Mouse (Mus musculus) layer of hippocampus, adult 9-10 months (tissue): ENCODE measurements around the gene Fap.

ENCODE experiments used
- DNase-seq: peaks from one replicate; pipeline ENCODE4 v3.0.0; 2022; ENCODE audit warnings: low spot score

Fap gene

GRCm38 (mm10) chr2:62459241-62460174 is 114.4 kb downstream of the Fap start:
- no peak for DNase-seq

GRCm38 (mm10) chr2:62458070-62458469 is 115.8 kb downstream of the Fap start:
- DNase-seq: peak; percentile 22

- no peak for DNase-seq
These were observed 118.9 kb downstream of the Fap start for GRCm38 (mm10) chr2:62454991-62455390.

- no peak for DNase-seq
These were observed 119.8 kb downstream of the Fap start for GRCm38 (mm10) chr2:62454033-62454432.
